Mouse (Mus musculus): Measurements from ENCODE around the gene Ldlrad2.

- TF ChIP-seq CTCF (IDR thresholded peaks at IDR 0.05; ENCODE audit: insufficient read depth, low read length) (no peak), POLR2A (IDR thresholded peaks at IDR 0.05; ENCODE audit: borderline replicate concordance, extremely low read depth, low read depth, low read length) (no peak)
These were observed 4.5 kb downstream of the Ldlrad2 start for GRCm38 (mm10) chr4:137569873-137570272.
